Mouse (Mus musculus): ENCODE measurements around the gene Ppil3. TPM values are rescaled to one million over a fixed set of nuclear protein-coding genes. Genes with fewer than 3 reads are reported as not detected.

The Ppil3 gene
- polyA plus RNA-seq, 1 experiment from 2014 or later, result 37.1 TPM

DNA sequence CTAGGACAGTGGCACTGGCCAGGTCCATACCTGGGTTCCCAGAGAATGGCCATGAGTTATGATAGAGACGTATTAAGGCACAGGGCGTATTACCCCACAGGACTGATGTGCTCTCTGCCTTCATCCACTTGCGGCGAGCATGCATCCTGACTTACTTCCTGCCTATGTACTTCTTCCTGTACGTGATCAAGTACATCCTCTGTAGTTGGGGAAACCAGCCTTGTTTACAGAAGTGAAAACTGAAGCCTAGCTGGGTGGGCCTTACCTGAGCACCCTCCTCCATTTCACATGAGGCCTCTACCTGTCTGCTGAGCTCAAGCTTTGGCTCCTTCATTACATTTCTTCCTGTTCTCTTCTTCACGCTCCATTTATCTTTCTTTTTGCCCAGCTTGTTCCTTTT, 9.0 kb upstream of the Ppil3 start:
- 90% methylated on average over 6 of the region's 6 CpGs for WGBS (ENCODE audit: insufficient replicate concordance)
- peaks cover 18% of the 10 kb centered on the region for H3K36me3 ChIP-seq (ENCODE audit: control insufficient read depth, insufficient read depth, low read length)

DNA sequence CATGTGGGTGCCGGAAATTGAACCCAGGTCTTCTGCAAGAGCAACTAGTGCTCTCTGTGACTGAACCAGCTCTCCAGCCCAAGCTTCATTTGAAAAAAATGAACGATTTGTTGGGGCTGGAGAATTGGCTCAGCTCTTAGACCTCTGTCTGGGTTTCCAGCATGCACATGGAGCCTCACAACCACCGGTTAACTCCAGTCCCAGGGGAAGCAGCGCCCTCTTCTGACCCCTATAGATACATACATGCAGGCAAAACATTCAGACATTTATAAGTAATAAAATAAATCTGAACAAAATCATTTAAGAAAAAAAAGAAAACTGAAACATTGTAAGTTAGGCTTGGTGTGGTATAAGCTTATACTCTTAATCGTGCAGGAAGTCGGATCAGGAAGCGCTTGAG, 3.1 kb upstream of the Ppil3 start:
- no peak for ATAC-seq (replicated peaks; ENCODE audit: insufficient number of reproducible peaks, low FRiP score, low TSS enrichment)
- H3K27me3 ChIP-seq (ENCODE audit: control insufficient read depth, insufficient read depth, low read length), result no peaks in the 10 kb centered on the region
- WGBS (ENCODE audit: insufficient replicate concordance), result 82% methylated on average over 7 of the region's 7 CpGs

More for the DNA sequence above, 9.0 kb upstream of the Ppil3 start:
- Histone ChIP-seq H3K4me1 (ENCODE audit: control insufficient read depth, insufficient read depth, low read length) (no peaks in the 10 kb centered on the region), H3K27me3 (ENCODE audit: control insufficient read depth, insufficient read depth, low read length) (no peaks in the 10 kb centered on the region), H3K9me3 (replicated peaks; ENCODE audit: control insufficient read depth, low read length) (no peaks in the 10 kb centered on the region), H3K27ac (ENCODE audit: low read depth, low read length) (no peak overlapping the region), H3K4me2 (no peak overlapping the region), H3K4me3 (ENCODE audit: low read depth, low read length) (no peak overlapping the region), H3K9ac (ENCODE audit: low read depth, low read length) (no peak overlapping the region)
- no peak for ATAC-seq (replicated peaks; ENCODE audit: insufficient number of reproducible peaks, low FRiP score, low TSS enrichment)

DNA sequence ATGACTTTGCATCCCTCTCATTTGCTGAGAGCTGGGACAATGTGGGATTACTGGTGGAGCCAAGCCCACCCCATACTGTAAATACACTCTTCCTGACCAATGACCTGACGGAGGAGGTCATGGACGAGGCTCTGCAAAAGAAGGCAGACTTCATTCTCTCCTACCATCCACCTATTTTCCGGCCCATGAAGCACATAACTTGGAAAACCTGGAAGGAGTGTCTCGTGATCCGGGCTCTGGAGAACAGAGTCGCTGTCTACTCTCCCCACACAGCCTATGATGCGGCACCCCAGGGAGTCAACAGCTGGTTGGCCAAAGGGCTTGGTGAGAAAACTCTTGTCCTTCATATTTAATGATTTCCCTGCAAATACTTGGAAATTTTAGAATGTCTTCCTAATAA, 2.5 kb upstream of the Ppil3 start:
- H3K4me3 ChIP-seq (ENCODE audit: low read depth, low read length), result no peak overlapping the region
- no peak overlapping the region for H3K27ac ChIP-seq (ENCODE audit: low read depth, low read length)
- no peaks in the 10 kb centered on the region for H3K9me3 ChIP-seq (replicated peaks; ENCODE audit: control insufficient read depth, low read length)
- H3K36me3 ChIP-seq (ENCODE audit: control insufficient read depth, insufficient read depth, low read length), result peaks cover 3% of the 10 kb centered on the region; the same call in 1 of the 2 replicates
- H3K4me1 ChIP-seq (ENCODE audit: control insufficient read depth, insufficient read depth, low read length), result peaks cover 7% of the 10 kb centered on the region
- no peak overlapping the region for H3K4me2 ChIP-seq
- no peak overlapping the region for H3K9ac ChIP-seq (ENCODE audit: low read depth, low read length)
- ATAC-seq (replicated peaks; ENCODE audit: insufficient number of reproducible peaks, low FRiP score, low TSS enrichment), result no peak
- H3K27me3 ChIP-seq (ENCODE audit: control insufficient read depth, insufficient read depth, low read length), result no peaks in the 10 kb centered on the region
- 89% methylated on average over 7 of the region's 7 CpGs for WGBS (ENCODE audit: insufficient replicate concordance)

More for the DNA sequence above, 3.1 kb upstream of the Ppil3 start:
- H3K4me1 ChIP-seq (ENCODE audit: control insufficient read depth, insufficient read depth, low read length), result peaks cover 7% of the 10 kb centered on the region
- no peak overlapping the region for H3K27ac ChIP-seq (ENCODE audit: low read depth, low read length)
- no peak overlapping the region for H3K4me2 ChIP-seq
- peaks cover 7% of the 10 kb centered on the region for H3K36me3 ChIP-seq (ENCODE audit: control insufficient read depth, insufficient read depth, low read length)
- no peak overlapping the region for H3K9ac ChIP-seq (ENCODE audit: low read depth, low read length)
- no peak overlapping the region for H3K4me3 ChIP-seq (ENCODE audit: low read depth, low read length)
- H3K9me3 ChIP-seq (replicated peaks; ENCODE audit: control insufficient read depth, low read length), result no peaks in the 10 kb centered on the region

DNA sequence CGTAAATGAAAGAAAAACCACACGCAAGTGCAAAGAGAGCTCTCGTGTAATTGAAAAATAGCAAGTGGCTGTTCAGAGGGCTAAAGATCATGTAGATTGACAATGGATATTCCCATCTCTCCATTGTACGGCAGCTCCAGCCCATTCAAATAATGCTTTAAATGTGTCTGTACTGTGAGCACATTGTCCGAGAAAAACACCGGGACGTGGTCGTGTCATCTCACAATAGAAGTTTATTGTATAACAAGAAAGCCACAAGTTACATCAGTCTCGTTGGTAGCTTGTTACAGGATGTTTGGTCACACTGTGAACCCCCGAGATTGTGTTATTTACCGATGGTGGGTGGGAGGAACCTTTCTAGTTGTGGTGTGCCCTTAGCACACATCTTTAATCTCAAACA, 575 bp upstream of the Ppil3 start:
- Histone ChIP-seq H3K27ac (ENCODE audit: low read depth, low read length) (peak overlapping the region; percentile 89), H3K9ac (ENCODE audit: low read depth, low read length) (peak overlapping the region; percentile 90), H3K4me1 (ENCODE audit: control insufficient read depth, insufficient read depth, low read length) (peaks cover 7% of the 10 kb centered on the region), H3K4me2 (peak overlapping the region; percentile 80), H3K36me3 (ENCODE audit: control insufficient read depth, insufficient read depth, low read length) (no peaks in the 10 kb centered on the region; the same call in 1 of the 2 replicates), H3K4me3 (ENCODE audit: low read depth, low read length) (peak overlapping the region; percentile 77), H3K9me3 (replicated peaks; ENCODE audit: control insufficient read depth, low read length) (no peaks in the 10 kb centered on the region), H3K27me3 (ENCODE audit: control insufficient read depth, insufficient read depth, low read length) (no peaks in the 10 kb centered on the region)
- 13% methylated on average over 11 of the region's 11 CpGs for WGBS (ENCODE audit: insufficient replicate concordance)
- no peak for ATAC-seq (replicated peaks; ENCODE audit: insufficient number of reproducible peaks, low FRiP score, low TSS enrichment)

DNA sequence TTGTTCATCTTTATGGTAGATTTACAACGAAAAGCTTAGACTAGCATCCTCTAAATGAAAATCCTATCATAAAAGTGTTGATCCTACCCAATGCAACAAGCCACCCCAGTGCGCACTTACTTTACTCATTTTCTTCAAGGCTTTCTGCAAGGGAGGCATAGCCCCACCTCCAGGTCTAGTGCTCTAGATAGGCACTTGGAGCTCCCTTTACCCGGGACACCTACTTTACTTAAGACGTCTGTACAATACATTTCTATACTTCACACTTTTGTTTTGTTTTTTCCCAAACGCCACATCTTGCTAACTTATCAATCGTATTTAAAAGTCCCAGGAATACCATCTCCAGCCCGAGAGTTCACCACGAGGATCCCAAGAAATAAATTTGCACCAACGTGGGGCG, 595 bp downstream of the Ppil3 start:
- 10% methylated on average over 10 of the region's 10 CpGs for WGBS (ENCODE audit: insufficient replicate concordance)
- Histone ChIP-seq H3K9ac (ENCODE audit: low read depth, low read length) (peak overlapping the region; percentile 90), H3K4me3 (ENCODE audit: low read depth, low read length) (peak overlapping the region; percentile 77), H3K36me3 (ENCODE audit: control insufficient read depth, insufficient read depth, low read length) (peaks cover 3% of the 10 kb centered on the region), H3K27me3 (ENCODE audit: control insufficient read depth, insufficient read depth, low read length) (no peaks in the 10 kb centered on the region), H3K4me2 (peak overlapping the region; percentile 80), H3K27ac (ENCODE audit: low read depth, low read length) (peak overlapping the region; percentile 89), H3K4me1 (ENCODE audit: control insufficient read depth, insufficient read depth, low read length) (peaks cover 7% of the 10 kb centered on the region), H3K9me3 (replicated peaks; ENCODE audit: control insufficient read depth, low read length) (no peaks in the 10 kb centered on the region)
- ATAC-seq (replicated peaks; ENCODE audit: insufficient number of reproducible peaks, low FRiP score, low TSS enrichment), result no peak

DNA sequence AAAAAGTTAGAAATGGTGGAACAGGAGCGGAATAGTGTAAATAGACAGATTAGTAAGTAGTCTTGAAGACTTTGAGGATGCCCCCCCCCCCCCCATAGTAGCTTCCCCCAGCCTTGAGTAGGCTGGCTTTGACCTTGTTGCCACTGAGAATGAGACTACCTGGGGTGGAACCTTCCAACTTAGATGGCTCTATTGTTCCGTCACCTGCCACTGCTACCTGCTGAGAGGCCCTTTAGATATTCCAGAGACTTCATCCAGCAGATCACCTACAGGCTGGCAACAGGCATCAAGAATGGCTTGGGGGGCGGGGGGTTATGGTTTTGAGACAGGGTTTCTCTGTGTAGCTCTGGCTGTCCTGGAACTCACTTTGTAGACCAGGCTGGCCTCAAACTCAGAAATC, 20.7 kb downstream of the Ppil3 start:
- Histone ChIP-seq H3K4me1 (ENCODE audit: control insufficient read depth, insufficient read depth, low read length) (peaks cover 5% of the 10 kb centered on the region; the same call in 1 of the 2 replicates), H3K27ac (ENCODE audit: low read depth, low read length) (no peak overlapping the region), H3K4me2 (0 out of 2 replicates have a peak overlapping the region, but pooled peaks have one; percentile 48), H3K9ac (ENCODE audit: low read depth, low read length) (no peak overlapping the region), H3K9me3 (replicated peaks; ENCODE audit: control insufficient read depth, low read length) (no peaks in the 10 kb centered on the region), H3K27me3 (ENCODE audit: control insufficient read depth, insufficient read depth, low read length) (no peaks in the 10 kb centered on the region), H3K4me3 (ENCODE audit: low read depth, low read length) (no peak overlapping the region), H3K36me3 (ENCODE audit: control insufficient read depth, insufficient read depth, low read length) (peaks cover 8% of the 10 kb centered on the region; the same call in 1 of the 2 replicates)
- ATAC-seq (replicated peaks; ENCODE audit: insufficient number of reproducible peaks, low FRiP score, low TSS enrichment), result 0 out of 2 replicates have a peak, but pooled peaks have one; percentile 2
- WGBS (ENCODE audit: insufficient replicate concordance), result 84% methylated on average over 3 of the region's 3 CpGs

DNA sequence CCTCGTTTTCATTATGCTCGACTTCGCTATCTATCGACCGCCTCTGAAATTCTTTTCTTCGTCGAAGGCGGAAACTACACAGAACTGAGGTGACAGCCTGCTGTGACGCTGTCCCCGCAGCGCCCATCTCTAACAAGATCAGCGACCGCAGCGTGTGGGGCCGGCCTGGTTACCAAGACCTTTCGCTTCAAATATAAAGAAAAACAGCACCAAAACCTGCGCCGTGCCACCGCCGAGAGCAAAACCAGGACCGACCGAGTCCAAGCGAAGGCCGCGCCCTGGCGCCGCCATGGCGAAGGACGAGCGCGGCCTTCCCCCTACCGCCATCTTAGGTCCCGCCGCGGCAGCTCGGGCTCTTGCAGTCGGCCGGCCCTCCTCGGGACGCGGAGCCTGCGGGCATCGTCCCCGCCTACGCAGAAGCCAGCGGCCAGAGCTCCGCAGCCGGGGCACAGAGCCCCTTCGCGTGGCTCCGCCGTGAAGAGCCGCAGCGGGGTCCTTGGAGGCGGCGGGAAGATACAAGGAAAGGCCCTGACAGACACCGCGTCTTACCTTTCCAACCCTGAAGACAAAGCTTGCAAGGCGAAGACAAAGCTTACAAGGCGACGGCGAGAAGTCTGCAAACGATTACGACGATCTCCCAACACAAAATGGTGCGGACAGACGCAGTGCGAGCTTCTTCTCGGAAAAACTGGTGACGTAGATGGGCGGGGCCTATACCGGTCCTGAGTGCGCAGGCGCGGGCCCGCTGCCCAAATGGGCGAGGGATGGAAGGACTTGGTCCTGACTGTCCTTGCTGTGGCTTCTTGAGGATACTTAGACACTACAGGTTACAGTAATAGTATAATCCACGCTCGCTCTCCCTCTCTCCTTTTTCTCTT, 21.7 kb downstream of the Ppil3 start, which contains the start of gene Clk1:
TSS of gene Clk1 (minus strand) at position 696 of the 878 bp plus-strand sequence.
- H3K4me1 ChIP-seq (ENCODE audit: control insufficient read depth, insufficient read depth, low read length), result peaks cover 5% of the 10 kb centered on the region; the same call in 1 of the 2 replicates
- H3K36me3 ChIP-seq (ENCODE audit: control insufficient read depth, insufficient read depth, low read length), result peaks cover 16% of the 10 kb centered on the region
- H3K4me3 ChIP-seq (ENCODE audit: low read depth, low read length), result peak within 1 kb of the TSS; percentile 95
- no peaks in the 10 kb centered on the region for H3K9me3 ChIP-seq (replicated peaks; ENCODE audit: control insufficient read depth, low read length)
- H3K27ac ChIP-seq (ENCODE audit: low read depth, low read length), result peak within 1 kb of the TSS; percentile 99
- under 1% methylated on average over 79 of the region's 79 CpGs for WGBS (ENCODE audit: insufficient replicate concordance)
- no peaks in the 10 kb centered on the region for H3K27me3 ChIP-seq (ENCODE audit: control insufficient read depth, insufficient read depth, low read length)
- ATAC-seq (replicated peaks; ENCODE audit: insufficient number of reproducible peaks, low FRiP score, low TSS enrichment), result peak; percentile 95
- peak within 1 kb of the TSS; percentile 99 for H3K9ac ChIP-seq (ENCODE audit: low read depth, low read length)
- H3K4me2 ChIP-seq, result peak within 1 kb of the TSS; percentile 79

DNA sequence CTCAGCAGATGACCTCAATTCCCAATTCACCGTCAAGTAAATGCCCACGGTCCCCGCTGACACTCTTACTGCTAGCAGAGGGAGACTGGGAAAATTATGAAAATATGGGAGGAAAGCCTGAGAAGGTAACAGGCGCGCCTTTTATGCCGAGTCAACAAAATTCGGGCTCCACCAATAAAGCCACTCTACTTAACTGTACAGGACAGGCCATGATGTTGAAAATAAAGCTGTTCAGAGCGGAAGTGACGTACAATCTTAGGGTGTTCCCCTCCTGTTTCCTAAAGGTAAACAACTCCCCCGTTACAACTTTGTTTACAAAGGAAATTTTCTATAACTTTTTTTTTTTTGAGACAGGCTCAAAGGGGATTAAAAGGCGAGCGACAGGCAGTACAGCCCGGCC, 22.4 kb downstream of the Ppil3 start:
- Histone ChIP-seq H3K27me3 (ENCODE audit: control insufficient read depth, insufficient read depth, low read length) (no peaks in the 10 kb centered on the region), H3K4me2 (peak overlapping the region; percentile 79), H3K9ac (ENCODE audit: low read depth, low read length) (peak overlapping the region; percentile 99), H3K4me3 (ENCODE audit: low read depth, low read length) (peak overlapping the region; percentile 95), H3K27ac (ENCODE audit: low read depth, low read length) (peak overlapping the region; percentile 99), H3K4me1 (ENCODE audit: control insufficient read depth, insufficient read depth, low read length) (peaks cover 5% of the 10 kb centered on the region; the same call in 1 of the 2 replicates), H3K9me3 (replicated peaks; ENCODE audit: control insufficient read depth, low read length) (no peaks in the 10 kb centered on the region), H3K36me3 (ENCODE audit: control insufficient read depth, insufficient read depth, low read length) (peaks cover 20% of the 10 kb centered on the region)
- WGBS (ENCODE audit: insufficient replicate concordance), result 7% methylated on average over 13 of the region's 13 CpGs
- ATAC-seq (replicated peaks; ENCODE audit: insufficient number of reproducible peaks, low FRiP score, low TSS enrichment), result no peak; the same call in 1 of the 2 replicates

Data from heart, embryonic 11.5 days (tissue).